Mouse (Mus musculus) bone marrow, adult 2 months (tissue): Measurements from ENCODE around the gene Dcbld1. TPM values are rescaled to one million over a fixed set of nuclear protein-coding genes. Genes with fewer than 3 reads are reported as not detected.
A peak's percentile ranks its signal among the peaks of the same experiment; 100 is the strongest.

Source experiments
- H3K27ac ChIP-seq: fragments of 200-500 bp; 2 replicates; pipeline ENCODE4 v1.5.1; 2012; ENCODE audit warnings: low read depth, mild to moderate bottlenecking, control low read depth, inconsistent platforms, low read length; ENCODE audit not compliant: control insufficient read depth, poor library complexity, insufficient read depth
- H3K4me1 ChIP-seq: fragments of 200-500 bp; 2 replicates; pipeline ENCODE4 v1.6.1; 2011; ENCODE audit warnings: low read length; ENCODE audit not compliant: control insufficient read depth, insufficient read depth
- H3K4me3 ChIP-seq: fragments of 200-500 bp; replicated peaks from 2 replicates; pipeline ENCODE3; 2011; ENCODE audit warnings: mild to moderate bottlenecking, low read depth, low read length, control low read depth; ENCODE audit not compliant: control insufficient read depth
- CTCF ChIP-seq: fragments of 200-500 bp; IDR thresholded peaks from 2 replicates; pipeline ENCODE4 v1.5.1; 2011; ENCODE audit warnings: low read length, control low read depth; ENCODE audit not compliant: control insufficient read depth, insufficient read depth
- POLR2A ChIP-seq: fragments of 200-500 bp; IDR thresholded peaks from 2 replicates; pipeline ENCODE4 v1.6.1; 2011; ENCODE audit warnings: low read depth, mild to moderate bottlenecking, control low read depth, low read length, borderline replicate concordance; ENCODE audit not compliant: control insufficient read depth
- WGBS: fragments of 180-500 bp; shearing (Covaris S2); methylation state at CpG from one replicate; pipeline ENCODE4 v1.1.7; 2018; 5-methylcytosine and 5-hydroxymethylcytosine counted together
- polyA plus RNA-seq: library from polyadenylated mRNA; stranded (reverse); fragments of >200 nt; gene quantifications from 2 replicates; pipeline ENCODE4 v1.2.4, GENCODE M21; 2011; ENCODE audit warnings: low replicate concordance; ENCODE audit not compliant: missing spikeins, insufficient read depth, insufficient read length

The Dcbld1 gene
- polyA plus RNA-seq, result 1.1 and 2.4 TPM in 2 replicates

- no peaks in the 10 kb centered on the region; the same call in 1 of the 2 replicates for H3K4me1 ChIP-seq
- peak within 1 kb of the TSS; percentile 45 for H3K4me3 ChIP-seq
- TF ChIP-seq POLR2A (no peak), CTCF (no peak)
- 1% methylated on average over 56 of the region's 60 CpGs for WGBS
- no peak within 1 kb of the TSS; the same call in 1 of the 2 replicates for H3K27ac ChIP-seq
These were observed at the start of gene Dcbld1 for GRCm38 (mm10) chr10:52233301-52233968. Dcbld1 (plus strand) TSS chr10:52233619.

GRCm38 (mm10) chr10:52185900-52186299, 47.5 kb upstream of the Dcbld1 start:
- Histone ChIP-seq H3K4me1 (no peaks in the 10 kb centered on the region), H3K27ac (no peak overlapping the region), H3K4me3 (no peak overlapping the region)
- TF ChIP-seq POLR2A, result no peak
- no peak for TF ChIP-seq CTCF
- 76% methylated on average over 4 of the region's 4 CpGs for WGBS

GRCm38 (mm10) chr10:52194957-52195852, 38.2 kb upstream of the Dcbld1 start, which contains the start of gene Ros1:
Ros1 (minus strand) TSS chr10:52195244.
- H3K27ac ChIP-seq, result no peak within 1 kb of the TSS
- no peak for TF ChIP-seq CTCF
- no peak for TF ChIP-seq POLR2A
- 65% methylated on average over 7 of the region's 7 CpGs for WGBS
- H3K4me1 ChIP-seq, result no peaks in the 10 kb centered on the region
- H3K4me3 ChIP-seq, result no peak within 1 kb of the TSS

- Histone ChIP-seq H3K27ac (no peak overlapping the region), H3K4me3 (no peak overlapping the region), H3K4me1 (no peaks in the 10 kb centered on the region)
- TF ChIP-seq POLR2A, result no peak
- TF ChIP-seq CTCF, result no peak
- WGBS, result 68% methylated on average over 2 of the region's 2 CpGs
These were observed 29.4 kb upstream of the Dcbld1 start for GRCm38 (mm10) chr10:52204006-52204405.

- no peak overlapping the region for H3K27ac ChIP-seq
- H3K4me3 ChIP-seq, result no peak overlapping the region
- WGBS, result 49% methylated on average over 2 of the region's 2 CpGs
- no peak for TF ChIP-seq CTCF
- no peak for TF ChIP-seq POLR2A
- no peaks in the 10 kb centered on the region for H3K4me1 ChIP-seq
These were observed 18.1 kb upstream of the Dcbld1 start for GRCm38 (mm10) chr10:52215267-52215818.

- Histone ChIP-seq H3K27ac (no peak overlapping the region), H3K4me3 (no peak overlapping the region), H3K4me1 (no peaks in the 10 kb centered on the region)
- WGBS, result 25% methylated on average over 7 of the region's 7 CpGs
- TF ChIP-seq POLR2A, result no peak
- peak; percentile 61 for TF ChIP-seq CTCF
These were observed 16.4 kb upstream of the Dcbld1 start for GRCm38 (mm10) chr10:52216797-52217563.

GRCm38 (mm10) chr10:52217564-52217934, 15.9 kb upstream of the Dcbld1 start:
- TF ChIP-seq CTCF, result no peak
- no peak for TF ChIP-seq POLR2A
- Histone ChIP-seq H3K4me1 (no peaks in the 10 kb centered on the region), H3K27ac (no peak overlapping the region), H3K4me3 (no peak overlapping the region)
- WGBS, result 43% methylated on average over 7 of the region's 7 CpGs
